Mouse (Mus musculus): ENCODE data around the gene Reep3.

DNA sequence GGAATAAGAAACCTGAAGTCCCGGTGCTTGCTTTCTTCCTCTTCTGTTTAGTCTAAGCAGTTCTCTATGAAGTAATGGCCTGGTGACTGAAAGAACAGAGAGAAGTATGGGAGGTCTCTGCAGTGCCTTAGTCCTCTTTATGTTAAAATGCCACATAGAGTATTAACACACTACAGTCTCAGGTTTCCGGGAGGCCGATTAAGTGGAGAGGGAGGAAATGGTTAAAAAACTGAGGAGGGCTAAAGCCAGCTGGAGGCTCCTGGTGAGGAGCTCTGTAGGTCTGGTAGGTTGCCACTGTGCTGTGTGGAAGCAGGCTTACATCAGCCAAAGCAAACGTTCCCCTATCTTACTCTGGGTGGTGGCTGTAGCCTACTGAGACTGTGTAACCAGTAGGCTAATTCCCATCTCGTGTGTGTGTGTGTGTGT is 18.9 kb upstream of the Reep3 start:
- TF ChIP-seq MAX (IDR thresholded peaks at IDR 0.05; ENCODE audit: low read depth) (no peak), POLR2A (IDR thresholded peaks at IDR 0.05; ENCODE audit: insufficient read length, low read depth) (no peak), POLR2AphosphoS2 (IDR thresholded peaks at IDR 0.05; ENCODE audit: insufficient read length, low read depth) (no peak), TCF12 (IDR thresholded peaks at IDR 0.05; ENCODE audit: insufficient read depth, poor library complexity, severe bottlenecking) (no peak), MYOD1 (IDR thresholded peaks at IDR 0.05; ENCODE audit: control insufficient read depth in 1 of 3, insufficient read length in 2 of 3, low read depth in 2 of 3) (no peak), E2F4 (IDR thresholded peaks at IDR 0.05; ENCODE audit: insufficient read depth) (no peak), TCF3 (IDR thresholded peaks at IDR 0.05; ENCODE audit: insufficient read length, low read depth) (no peak)

Data from myocyte (in vitro differentiated cells).